Mouse (Mus musculus): Measurements from ENCODE around the gene Bmpr1a. TPM values are rescaled to one million over a fixed set of nuclear protein-coding genes. Genes with fewer than 3 reads are reported as not detected.

Gene Bmpr1a
- polyA plus RNA-seq, 1 experiment from 2014 or later = 36.2 TPM

GRCm38 (mm10) chr14:34450451-34450850 lies 52.7 kb downstream of the Bmpr1a start:
- Histone ChIP-seq H3K4me1 (replicated peaks) (peaks cover 13% of the 10 kb centered on the region), H3K4me3 (no peak overlapping the region), H3K9ac (no peak overlapping the region), H3K27ac (no peak overlapping the region), H3K9me3 (replicated peaks) (no peaks in the 10 kb centered on the region), H3K36me3 (peaks cover 13% of the 10 kb centered on the region), H3K27me3 (no peaks in the 10 kb centered on the region), H3K4me2 (no peak overlapping the region)
- WGBS = 81% methylated on average over 5 of the region's 5 CpGs
- ATAC-seq (replicated peaks; ENCODE audit: insufficient number of reproducible peaks, insufficient read depth, low FRiP score, low read depth) = no peak

GRCm38 (mm10) chr14:34449807-34450206 lies 53.3 kb downstream of the Bmpr1a start:
- 57% methylated on average over 9 of the region's 9 CpGs for WGBS
- Histone ChIP-seq H3K9me3 (replicated peaks) (no peaks in the 10 kb centered on the region), H3K4me3 (no peak overlapping the region), H3K27ac (no peak overlapping the region), H3K4me2 (no peak overlapping the region), H3K36me3 (peaks cover 13% of the 10 kb centered on the region), H3K27me3 (no peaks in the 10 kb centered on the region), H3K9ac (no peak overlapping the region), H3K4me1 (replicated peaks) (peaks cover 18% of the 10 kb centered on the region)
- no peak for ATAC-seq (replicated peaks; ENCODE audit: insufficient number of reproducible peaks, insufficient read depth, low FRiP score, low read depth)

- no peak overlapping the region; the same call in 1 of the 2 replicates for H3K27ac ChIP-seq
- no peak for ATAC-seq (replicated peaks; ENCODE audit: insufficient number of reproducible peaks, insufficient read depth, low FRiP score, low read depth)
- peaks cover 16% of the 10 kb centered on the region for H3K36me3 ChIP-seq
- H3K9me3 ChIP-seq (replicated peaks) = no peaks in the 10 kb centered on the region
- H3K9ac ChIP-seq = no peak overlapping the region
- no peaks in the 10 kb centered on the region for H3K27me3 ChIP-seq
- no peak overlapping the region for H3K4me3 ChIP-seq
- H3K4me2 ChIP-seq = no peak overlapping the region
- peaks cover 15% of the 10 kb centered on the region for H3K4me1 ChIP-seq (replicated peaks)
Measured at GRCm38 (mm10) chr14:34448398-34448797, 54.7 kb downstream of the Bmpr1a start.

GRCm38 (mm10) chr14:34447659-34448058 lies 55.5 kb downstream of the Bmpr1a start:
- no peak for ATAC-seq (replicated peaks; ENCODE audit: insufficient number of reproducible peaks, insufficient read depth, low FRiP score, low read depth)
- H3K27me3 ChIP-seq = no peaks in the 10 kb centered on the region
- no peak overlapping the region for H3K4me3 ChIP-seq
- H3K27ac ChIP-seq = no peak overlapping the region
- no peaks in the 10 kb centered on the region for H3K9me3 ChIP-seq (replicated peaks)
- H3K36me3 ChIP-seq = peaks cover 23% of the 10 kb centered on the region
- no peak overlapping the region for H3K4me2 ChIP-seq
- H3K4me1 ChIP-seq (replicated peaks) = peaks cover 12% of the 10 kb centered on the region
- no peak overlapping the region for H3K9ac ChIP-seq
- WGBS = 79% methylated on average over 4 of the region's 4 CpGs

GRCm38 (mm10) chr14:34446624-34447023 lies 56.5 kb downstream of the Bmpr1a start:
- no peak for ATAC-seq (replicated peaks; ENCODE audit: insufficient number of reproducible peaks, insufficient read depth, low FRiP score, low read depth)
- no peak overlapping the region for H3K4me3 ChIP-seq

GRCm38 (mm10) chr14:34445348-34445747 lies 57.8 kb downstream of the Bmpr1a start:
- H3K4me3 ChIP-seq = no peak overlapping the region
- no peaks in the 10 kb centered on the region for H3K9me3 ChIP-seq (replicated peaks)
- no peak overlapping the region for H3K9ac ChIP-seq
- 80% methylated on average over 3 of the region's 3 CpGs for WGBS
- no peak for ATAC-seq (replicated peaks; ENCODE audit: insufficient number of reproducible peaks, insufficient read depth, low FRiP score, low read depth)
- H3K27ac ChIP-seq = no peak overlapping the region
- no peaks in the 10 kb centered on the region for H3K27me3 ChIP-seq
- H3K4me1 ChIP-seq (replicated peaks) = peaks cover 18% of the 10 kb centered on the region
- H3K36me3 ChIP-seq = peaks cover 25% of the 10 kb centered on the region
- H3K4me2 ChIP-seq = no peak overlapping the region

More at GRCm38 (mm10) chr14:34446624-34447023, 56.5 kb downstream of the Bmpr1a start:
- no peak overlapping the region for H3K9ac ChIP-seq
- no peaks in the 10 kb centered on the region for H3K27me3 ChIP-seq
- no peaks in the 10 kb centered on the region for H3K9me3 ChIP-seq (replicated peaks)
- H3K36me3 ChIP-seq = peaks cover 23% of the 10 kb centered on the region
- H3K4me1 ChIP-seq (replicated peaks) = peaks cover 12% of the 10 kb centered on the region
- 97% methylated on average over 6 of the region's 6 CpGs for WGBS
- no peak overlapping the region for H3K27ac ChIP-seq
- no peak overlapping the region for H3K4me2 ChIP-seq

GRCm38 (mm10) chr14:34444924-34445323 lies 58.2 kb downstream of the Bmpr1a start:
- H3K36me3 ChIP-seq = peaks cover 25% of the 10 kb centered on the region
- no peak overlapping the region for H3K4me3 ChIP-seq
- no peaks in the 10 kb centered on the region for H3K27me3 ChIP-seq
- H3K27ac ChIP-seq = no peak overlapping the region
- H3K4me1 ChIP-seq (replicated peaks) = peaks cover 20% of the 10 kb centered on the region
- no peak overlapping the region for H3K4me2 ChIP-seq
- H3K9ac ChIP-seq = no peak overlapping the region
- ATAC-seq (replicated peaks; ENCODE audit: insufficient number of reproducible peaks, insufficient read depth, low FRiP score, low read depth) = no peak
- H3K9me3 ChIP-seq (replicated peaks) = no peaks in the 10 kb centered on the region

- H3K9ac ChIP-seq = no peak overlapping the region
- no peak overlapping the region for H3K4me2 ChIP-seq
- peaks cover 25% of the 10 kb centered on the region for H3K36me3 ChIP-seq
- no peak for ATAC-seq (replicated peaks; ENCODE audit: insufficient number of reproducible peaks, insufficient read depth, low FRiP score, low read depth)
- WGBS = 69% methylated on average over 5 of the region's 5 CpGs
- H3K4me1 ChIP-seq (replicated peaks) = peaks cover 23% of the 10 kb centered on the region
- no peaks in the 10 kb centered on the region for H3K9me3 ChIP-seq (replicated peaks)
- H3K27me3 ChIP-seq = no peaks in the 10 kb centered on the region
- H3K4me3 ChIP-seq = no peak overlapping the region
- no peak overlapping the region; the same call in 1 of the 2 replicates for H3K27ac ChIP-seq
Measured at GRCm38 (mm10) chr14:34444368-34444767, 58.8 kb downstream of the Bmpr1a start.

- no peak for ATAC-seq (replicated peaks; ENCODE audit: insufficient number of reproducible peaks, insufficient read depth, low FRiP score, low read depth)
- Histone ChIP-seq H3K36me3 (peaks cover 21% of the 10 kb centered on the region), H3K27ac (peak overlapping the region; percentile 0; the same call in 1 of the 2 replicates), H3K4me2 (no peak overlapping the region), H3K9ac (no peak overlapping the region), H3K9me3 (replicated peaks) (no peaks in the 10 kb centered on the region), H3K4me3 (no peak overlapping the region), H3K4me1 (replicated peaks) (peaks cover 26% of the 10 kb centered on the region), H3K27me3 (no peaks in the 10 kb centered on the region)
- WGBS = 58% methylated on average over 4 of the region's 4 CpGs
Measured at GRCm38 (mm10) chr14:34442531-34442930, 60.6 kb downstream of the Bmpr1a start.

- Histone ChIP-seq H3K36me3 (peaks cover 21% of the 10 kb centered on the region), H3K9me3 (replicated peaks) (no peaks in the 10 kb centered on the region), H3K4me2 (no peak overlapping the region), H3K4me1 (replicated peaks) (peaks cover 26% of the 10 kb centered on the region), H3K9ac (no peak overlapping the region), H3K4me3 (no peak overlapping the region), H3K27me3 (no peaks in the 10 kb centered on the region), H3K27ac (peak overlapping the region; percentile 70)
- 60% methylated on average over 3 of the region's 3 CpGs for WGBS
- ATAC-seq (replicated peaks; ENCODE audit: insufficient number of reproducible peaks, insufficient read depth, low FRiP score, low read depth) = no peak; the same call in 1 of the 2 replicates
Measured at GRCm38 (mm10) chr14:34440526-34441066, 62.5 kb downstream of the Bmpr1a start.

GRCm38 (mm10) chr14:34429069-34429468 lies 74.1 kb downstream of the Bmpr1a start:
- Histone ChIP-seq H3K4me3 (no peak overlapping the region), H3K27me3 (no peaks in the 10 kb centered on the region), H3K9me3 (replicated peaks) (no peaks in the 10 kb centered on the region), H3K9ac (no peak overlapping the region), H3K27ac (no peak overlapping the region), H3K4me2 (no peak overlapping the region), H3K36me3 (peaks cover 55% of the 10 kb centered on the region), H3K4me1 (replicated peaks) (no peaks in the 10 kb centered on the region)
- 62% methylated on average over 1 of the region's 1 CpGs for WGBS
- no peak for ATAC-seq (replicated peaks; ENCODE audit: insufficient number of reproducible peaks, insufficient read depth, low FRiP score, low read depth)

GRCm38 (mm10) chr14:34428274-34428673 lies 74.9 kb downstream of the Bmpr1a start:
- 93% methylated on average over 3 of the region's 3 CpGs for WGBS
- no peak overlapping the region for H3K27ac ChIP-seq
- no peak overlapping the region for H3K4me2 ChIP-seq
- no peak for ATAC-seq (replicated peaks; ENCODE audit: insufficient number of reproducible peaks, insufficient read depth, low FRiP score, low read depth)
- H3K4me3 ChIP-seq = no peak overlapping the region
- no peaks in the 10 kb centered on the region for H3K4me1 ChIP-seq (replicated peaks)
- no peaks in the 10 kb centered on the region for H3K9me3 ChIP-seq (replicated peaks)
- peaks cover 61% of the 10 kb centered on the region for H3K36me3 ChIP-seq
- no peak overlapping the region for H3K9ac ChIP-seq
- H3K27me3 ChIP-seq = no peaks in the 10 kb centered on the region
